Mouse (Mus musculus): ENCODE results near the gene Gm21970. TPM values are rescaled to one million over a fixed set of nuclear protein-coding genes. Genes with fewer than 3 reads are reported as not detected.

The Gm21970 gene
- polyA plus RNA-seq, 1 experiment from 2014 or later = not detected

DNA sequence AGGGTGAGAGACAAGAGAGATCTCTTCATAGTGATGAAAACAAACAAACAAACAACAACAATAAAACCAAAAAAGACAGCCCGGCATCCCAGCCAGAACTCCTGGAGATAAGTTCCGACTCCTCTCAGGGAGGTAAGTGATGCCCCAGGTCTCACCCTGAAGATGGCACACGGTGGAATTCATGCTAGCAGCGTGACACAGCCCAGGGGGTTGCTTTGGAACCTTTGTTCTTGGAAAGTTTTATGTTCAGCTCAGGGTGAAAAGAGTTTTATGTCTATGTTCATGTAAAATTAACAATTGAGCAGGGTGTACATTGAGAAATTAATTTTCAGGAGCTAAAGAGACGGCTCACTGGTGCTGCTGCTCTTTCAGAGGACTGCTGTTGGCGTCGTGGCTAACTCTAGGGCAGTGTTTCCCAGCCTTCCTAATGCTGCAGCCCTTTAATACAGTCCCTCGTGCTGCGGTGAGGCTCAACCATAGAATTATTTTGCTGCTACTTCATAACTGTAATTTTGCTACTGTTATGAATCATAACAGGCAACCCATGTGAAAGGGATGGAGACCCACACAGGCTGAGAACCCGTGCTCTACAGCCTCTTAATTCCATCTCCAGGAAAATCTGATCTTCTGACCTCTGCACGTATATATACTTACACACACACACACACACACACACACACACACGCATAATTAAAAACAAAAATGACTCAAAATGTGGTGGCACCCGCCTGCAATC, 74.2 kb downstream of the Gm21970 start:
- ATAC-seq (ENCODE audit: low read depth) (peak; percentile 16; the same call in 1 of the 2 replicates), DNase-seq (no peak)
- Histone ChIP-seq H3K27me3 (no peaks in the 10 kb centered on the region), H3K9me3 (replicated peaks) (no peaks in the 10 kb centered on the region), H3K36me3 (peaks cover 32% of the 10 kb centered on the region), H3K27ac (peak overlapping the region; percentile 97), H3K9ac (peak overlapping the region; percentile 96), H3K4me1 (replicated peaks) (peaks cover 59% of the 10 kb centered on the region), H3K4me2 (peak overlapping the region; percentile 87), H3K4me3 (replicated peaks) (peak overlapping the region; percentile 80)
- WGBS (ENCODE audit: insufficient replicate concordance) = 49% methylated on average over 13 of the region's 13 CpGs

DNA sequence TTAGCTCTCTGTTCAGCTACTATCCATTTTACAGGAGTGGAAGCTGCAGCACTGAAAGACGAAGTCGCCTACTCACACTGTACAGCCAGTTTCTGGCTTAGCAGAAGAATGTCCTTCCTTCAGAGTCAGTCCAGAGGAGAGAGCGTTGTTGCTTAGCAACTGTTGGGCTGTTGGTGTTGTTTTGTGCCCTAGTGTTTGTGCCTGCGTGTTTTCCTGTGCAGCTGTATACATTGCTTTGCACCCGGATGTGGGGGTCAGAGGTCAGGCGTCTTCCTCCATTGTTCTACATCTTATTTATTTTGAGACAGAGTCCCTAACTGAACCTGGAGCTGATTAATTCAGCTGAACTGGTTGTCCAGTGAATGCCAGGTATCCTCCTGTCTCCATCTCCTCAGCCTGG, 75.0 kb downstream of the Gm21970 start:
- ATAC-seq (ENCODE audit: low read depth) = no peak
- peaks cover 60% of the 10 kb centered on the region for H3K4me1 ChIP-seq (replicated peaks)
- peak overlapping the region; percentile 96 for H3K9ac ChIP-seq
- 69% methylated on average over 6 of the region's 6 CpGs for WGBS (ENCODE audit: insufficient replicate concordance)
- no peaks in the 10 kb centered on the region for H3K9me3 ChIP-seq (replicated peaks)
- peak overlapping the region; percentile 80 for H3K4me3 ChIP-seq (replicated peaks)
- H3K27ac ChIP-seq = peak overlapping the region; percentile 97
- no peaks in the 10 kb centered on the region for H3K27me3 ChIP-seq
- H3K36me3 ChIP-seq = peaks cover 35% of the 10 kb centered on the region
- H3K4me2 ChIP-seq = peak overlapping the region; percentile 87
- DNase-seq = no peak

Other genes starting within 250 kb of the Gm21970 start
- not detected in 2 replicates for gene Olig2, start 166.3 kb upstream of the Gm21970 start, polyA plus RNA-seq (2015; fragmentation: Nextera tagmentation; extraction: Ambion mirVana)
- gene Olig1, start 121.9 kb upstream of the Gm21970 start, polyA plus RNA-seq (2015; fragmentation: Nextera tagmentation; extraction: Ambion mirVana) = 0.13 TPM in 1 of 2 replicates, not detected in the other
- 67.4 and 74.0 TPM in 2 replicates for gene Ifnar2, start 18.9 kb upstream of the Gm21970 start, polyA plus RNA-seq (2015; fragmentation: Nextera tagmentation; extraction: Ambion mirVana)
- gene Il10rb, start 14.4 kb downstream of the Gm21970 start, polyA plus RNA-seq (2015; fragmentation: Nextera tagmentation; extraction: Ambion mirVana) = 25.0 and 28.1 TPM in 2 replicates
- 18.0 and 19.1 TPM in 2 replicates for gene Ifnar1, start 93.5 kb downstream of the Gm21970 start, polyA plus RNA-seq (2015; fragmentation: Nextera tagmentation; extraction: Ambion mirVana)
- gene Ifngr2, start 155.4 kb downstream of the Gm21970 start, polyA plus RNA-seq (2015; fragmentation: Nextera tagmentation; extraction: Ambion mirVana) = 15.4 and 18.1 TPM in 2 replicates
- 5.6 and 6.3 TPM in 2 replicates for gene Tmem50b, start 206.1 kb downstream of the Gm21970 start, polyA plus RNA-seq (2015; fragmentation: Nextera tagmentation; extraction: Ambion mirVana)
- gene Dnajc28, start 227.3 kb downstream of the Gm21970 start, polyA plus RNA-seq (2015; fragmentation: Nextera tagmentation; extraction: Ambion mirVana) = 1.4 and 2.5 TPM in 2 replicates

All from liver, embryonic 13.5 days (tissue).